Mouse (Mus musculus): ENCODE results near the gene Wdr6. TPM values are rescaled to one million over a fixed set of nuclear protein-coding genes. Genes with fewer than 3 reads are reported as not detected.
A peak's percentile ranks its signal among the peaks of the same experiment; 100 is the strongest.

Wdr6 gene
- polyA plus RNA-seq, 1 experiment from 2014 or later, result 3.1 TPM

DNA sequence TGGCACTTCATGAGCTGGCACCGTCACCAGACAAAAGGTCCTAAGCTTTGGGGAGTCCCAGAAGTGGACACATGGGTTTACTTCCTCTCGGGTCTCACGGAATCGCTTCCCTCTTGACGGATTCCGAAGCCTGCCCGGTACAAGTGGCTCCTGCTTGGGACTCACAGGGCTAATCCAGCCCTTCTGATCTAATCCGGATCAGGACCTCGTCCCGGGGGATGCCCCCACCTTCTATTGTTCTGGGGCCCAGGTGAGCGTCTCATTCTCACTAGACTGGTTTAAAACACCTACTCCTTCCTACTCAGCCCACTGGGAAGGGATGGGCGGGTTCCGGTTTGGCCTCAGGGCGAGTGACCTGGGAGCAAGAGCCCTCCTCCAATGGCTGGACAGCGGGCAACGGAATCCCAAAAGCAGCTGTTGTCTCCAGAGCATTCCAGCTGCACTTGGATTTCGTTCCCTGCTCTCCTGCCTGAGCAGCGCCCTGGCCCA is 10.6 kb downstream of the Wdr6 start:
- 7% methylated on average over 18 of the region's 18 CpGs for WGBS (ENCODE audit: missing documents)
- Histone ChIP-seq H3K27ac (peak overlapping the region; percentile 94), H3K4me3 (ENCODE audit: inconsistent target) (peak overlapping the region; percentile 86), H3K79me2 (ENCODE audit: inconsistent target) (peaks cover 15% of the 10 kb centered on the region; the same call in 1 of the 2 replicates), H3K36me3 (ENCODE audit: inconsistent target) (peaks cover 29% of the 10 kb centered on the region)

DNA sequence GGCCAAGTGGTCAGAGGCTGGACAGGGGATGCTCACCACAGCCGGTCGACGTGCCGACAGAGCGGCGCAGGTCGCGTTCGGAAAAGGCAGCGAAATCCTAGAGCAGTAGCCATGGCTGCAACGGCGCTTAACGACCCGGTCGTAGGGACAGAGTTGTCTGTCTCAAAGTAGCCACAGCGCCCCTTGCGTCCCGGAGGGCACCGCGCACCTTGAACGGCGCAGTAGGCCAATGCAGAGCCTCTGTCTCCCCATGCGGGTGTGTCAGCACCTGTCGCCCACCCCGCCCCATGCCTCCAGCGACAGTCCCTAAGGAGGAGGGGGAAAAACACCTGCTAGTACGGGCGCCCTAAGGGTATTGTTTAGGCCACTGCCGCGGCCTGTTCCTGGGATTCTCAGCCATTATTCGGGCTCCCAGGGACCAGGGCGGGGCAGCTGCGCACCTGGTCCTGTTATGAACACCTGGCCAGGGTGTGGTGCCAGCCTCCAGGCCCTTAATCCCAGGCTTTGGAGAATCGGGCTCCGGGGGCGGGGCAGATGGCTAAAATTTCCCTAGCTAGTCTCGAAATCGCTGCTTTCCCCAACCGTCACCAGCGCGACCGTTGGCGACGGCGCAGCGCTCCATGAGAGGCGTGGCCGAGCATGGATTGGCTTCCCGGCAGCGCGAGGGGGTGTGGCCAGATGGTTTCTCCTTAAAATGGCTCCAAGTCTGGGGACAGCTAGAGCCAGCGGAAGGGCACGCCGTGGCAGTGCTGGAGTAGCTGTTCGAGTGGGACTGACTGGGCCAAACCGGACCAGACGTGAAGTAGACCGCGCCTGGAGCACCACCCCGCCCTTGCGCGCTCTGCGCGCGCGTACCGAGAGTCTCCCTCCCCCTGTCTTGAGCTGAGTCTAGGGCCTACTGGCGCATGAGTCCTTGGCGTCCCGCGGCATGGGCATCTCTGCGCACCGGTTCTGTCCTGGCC is 11.4 kb downstream of the Wdr6 start, which contains the start of gene Ndufaf3:
Ndufaf3 (minus strand) TSS at position 620 of the 962 bp plus-strand sequence.
- H3K27ac ChIP-seq, result peak within 1 kb of the TSS; percentile 94
- peaks cover 15% of the 10 kb centered on the region; the same call in 1 of the 2 replicates for H3K79me2 ChIP-seq (ENCODE audit: inconsistent target)
- H3K4me3 ChIP-seq (ENCODE audit: inconsistent target), result peak within 1 kb of the TSS; percentile 86
- under 1% methylated on average over 73 of the region's 73 CpGs for WGBS (ENCODE audit: missing documents)
- H3K36me3 ChIP-seq (ENCODE audit: inconsistent target), result peaks cover 20% of the 10 kb centered on the region

DNA sequence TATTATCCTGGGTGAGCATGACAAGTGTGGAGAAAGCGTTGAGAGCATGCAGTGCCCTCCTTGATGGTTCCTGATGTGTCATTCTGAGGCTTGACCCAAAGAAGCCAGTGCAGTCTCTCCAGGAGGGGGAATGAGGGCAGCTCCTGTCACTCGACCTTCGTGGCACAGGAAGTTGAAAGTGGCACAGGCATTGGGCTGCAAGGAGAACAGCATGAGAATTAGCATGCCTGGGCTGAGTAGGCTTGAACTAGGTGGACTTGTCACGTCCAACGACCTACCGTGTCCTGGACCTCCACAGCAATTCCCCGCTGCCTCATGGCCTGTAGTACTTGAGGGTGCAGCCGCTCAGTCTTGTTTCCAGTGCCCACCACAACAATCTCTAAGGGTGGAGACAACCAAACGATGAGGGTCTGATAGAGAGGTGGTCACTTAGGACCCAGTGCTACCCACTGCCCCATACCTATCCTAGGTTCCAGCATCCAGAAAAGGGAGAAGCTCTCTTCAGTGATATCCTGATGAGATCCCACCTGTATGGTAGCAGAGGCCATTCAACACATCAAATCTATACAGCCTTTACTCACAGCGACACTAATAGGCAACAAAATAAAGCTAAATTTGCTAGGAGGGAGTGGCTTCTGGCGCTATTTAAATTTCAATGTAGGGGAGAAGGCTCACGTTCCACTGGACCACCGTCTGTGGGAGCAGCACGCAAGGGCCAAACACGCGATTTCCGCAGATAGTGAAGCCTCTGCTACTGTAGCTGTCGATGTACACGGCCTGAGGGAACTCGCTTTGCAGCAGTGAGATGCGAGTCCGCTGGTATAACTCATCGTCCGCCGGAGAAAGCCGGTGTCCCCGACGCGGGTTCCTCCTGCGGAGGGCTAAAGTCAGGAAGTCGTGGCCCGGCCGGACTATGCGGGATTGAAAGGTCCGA is 12.4 kb downstream of the Wdr6 start:
- Histone ChIP-seq H3K79me2 (ENCODE audit: inconsistent target) (peaks cover 22% of the 10 kb centered on the region; the same call in 1 of the 2 replicates), H3K27ac (peak overlapping the region; percentile 94), H3K36me3 (ENCODE audit: inconsistent target) (peaks cover 11% of the 10 kb centered on the region; the same call in 1 of the 2 replicates), H3K4me3 (ENCODE audit: inconsistent target) (peak overlapping the region; percentile 86)
- 13% methylated on average over 33 of the region's 35 CpGs for WGBS (ENCODE audit: missing documents)

DNA sequence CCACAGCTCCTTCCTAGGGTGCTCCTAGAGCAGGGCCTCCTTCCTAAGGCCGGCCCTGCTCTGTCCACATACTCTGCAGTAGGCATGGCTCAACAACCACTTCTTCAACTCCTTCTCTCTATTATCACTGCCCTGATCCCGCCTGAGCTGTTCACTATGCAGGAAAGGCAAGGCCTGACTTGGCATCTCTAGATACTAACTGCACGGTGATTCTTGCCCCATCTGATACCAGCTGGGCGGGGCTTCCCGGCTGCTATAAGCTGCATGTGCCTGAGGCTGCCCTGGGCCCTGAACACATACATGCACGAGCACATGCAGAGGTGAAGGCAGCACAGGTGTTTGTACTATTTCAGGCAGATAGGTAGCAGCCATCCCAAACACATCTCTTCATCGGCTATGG is 14.4 kb downstream of the Wdr6 start:
- H3K36me3 ChIP-seq (ENCODE audit: inconsistent target), result peaks cover 11% of the 10 kb centered on the region; the same call in 1 of the 2 replicates
- peaks cover 29% of the 10 kb centered on the region; the same call in 1 of the 2 replicates for H3K79me2 ChIP-seq (ENCODE audit: inconsistent target)
- no peak overlapping the region for H3K27ac ChIP-seq
- no peak overlapping the region for H3K4me3 ChIP-seq (ENCODE audit: inconsistent target)
- WGBS (ENCODE audit: missing documents), result 85% methylated on average over 7 of the region's 7 CpGs

DNA sequence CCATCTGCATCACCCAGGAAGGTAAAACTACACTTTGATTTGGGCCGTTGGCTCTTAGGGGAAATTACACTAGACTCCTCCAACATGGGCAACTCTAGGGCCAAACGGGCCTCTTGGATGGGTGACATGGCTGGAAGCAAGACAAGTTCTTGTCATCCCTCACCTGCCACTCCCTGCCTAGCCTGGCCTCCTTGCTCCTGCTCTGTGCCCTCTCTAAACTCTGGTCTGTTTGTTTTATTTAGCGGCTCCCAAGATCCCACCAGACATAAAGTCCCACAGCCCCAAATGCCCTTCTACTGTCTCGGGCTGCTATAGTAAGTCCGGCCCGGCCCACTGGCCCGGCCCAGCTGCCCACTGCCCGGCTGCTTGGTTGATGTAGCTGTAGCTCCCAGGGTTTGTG is 14.9 kb downstream of the Wdr6 start:
- WGBS (ENCODE audit: missing documents), result 95% methylated on average over 8 of the region's 8 CpGs
- H3K27ac ChIP-seq, result no peak overlapping the region
- peaks cover 26% of the 10 kb centered on the region; the same call in 1 of the 2 replicates for H3K79me2 ChIP-seq (ENCODE audit: inconsistent target)
- no peak overlapping the region for H3K4me3 ChIP-seq (ENCODE audit: inconsistent target)
- peaks cover 11% of the 10 kb centered on the region; the same call in 1 of the 2 replicates for H3K36me3 ChIP-seq (ENCODE audit: inconsistent target)

DNA sequence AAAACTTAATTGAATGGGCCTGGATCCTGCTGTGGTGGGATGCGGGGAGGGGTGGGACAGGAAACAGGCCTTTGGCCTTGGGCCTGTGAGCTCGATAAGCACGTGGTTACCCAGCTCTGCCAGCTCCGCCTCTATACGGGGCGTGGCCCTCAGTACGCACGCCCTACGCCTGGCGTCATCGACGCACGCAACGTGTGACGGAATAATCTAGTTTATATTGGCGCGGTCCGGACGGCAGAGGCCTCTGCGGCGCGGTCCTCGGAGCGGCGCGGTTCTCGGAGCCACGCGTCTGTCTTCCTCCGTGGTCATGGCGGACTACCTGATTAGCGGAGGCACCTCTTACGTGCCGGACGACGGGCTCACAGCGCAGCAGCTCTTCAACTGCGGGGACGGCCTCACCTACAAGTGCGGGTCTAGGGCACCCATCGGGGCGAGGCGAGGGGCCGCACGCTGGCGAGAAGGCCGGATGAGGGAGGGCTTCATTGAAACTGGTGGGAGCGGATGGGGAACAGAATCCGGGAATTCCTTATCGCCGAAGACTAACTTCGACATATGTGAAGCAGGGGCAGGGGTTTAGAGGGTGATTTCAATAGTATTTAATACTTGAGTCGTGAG is 18.2 kb downstream of the Wdr6 start, which contains the start of gene Impdh2:
Impdh2 (plus strand) TSS at position 60 of the 615 bp plus-strand sequence.
- H3K36me3 ChIP-seq (ENCODE audit: inconsistent target), result peaks cover 26% of the 10 kb centered on the region
- under 1% methylated on average over 43 of the region's 53 CpGs for WGBS (ENCODE audit: missing documents)

DNA sequence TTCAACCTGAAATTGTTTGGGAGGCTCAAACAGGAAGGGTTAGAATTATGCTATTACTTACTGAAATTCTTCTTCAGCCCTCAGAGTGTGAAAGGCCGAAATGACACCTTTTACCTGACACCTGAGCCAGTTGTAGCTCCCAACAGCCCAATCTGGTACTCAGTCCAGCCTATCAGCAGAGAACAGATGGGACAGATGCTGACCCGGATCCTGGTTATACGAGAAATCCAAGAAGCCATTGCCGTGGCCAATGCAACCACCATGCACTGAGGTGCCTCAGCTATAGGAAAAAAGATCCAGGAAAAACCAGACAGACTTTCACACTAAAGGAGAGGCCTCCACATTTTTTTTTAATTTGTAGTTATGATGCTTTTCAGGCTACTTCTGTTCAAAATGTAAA is 19.4 kb downstream of the Wdr6 start:
- H3K79me2 ChIP-seq (ENCODE audit: inconsistent target), result peaks cover 14% of the 10 kb centered on the region; the same call in 1 of the 2 replicates
- no peak overlapping the region for H3K27ac ChIP-seq
- H3K36me3 ChIP-seq (ENCODE audit: inconsistent target), result peaks cover 36% of the 10 kb centered on the region
- WGBS (ENCODE audit: missing documents), result 95% methylated on average over 4 of the region's 4 CpGs
- no peak overlapping the region for H3K4me3 ChIP-seq (ENCODE audit: inconsistent target)

More for the DNA sequence above, 18.2 kb downstream of the Wdr6 start, which contains the start of gene Impdh2:
- Histone ChIP-seq H3K79me2 (ENCODE audit: inconsistent target) (peaks cover 14% of the 10 kb centered on the region; the same call in 1 of the 2 replicates), H3K27ac (peak within 1 kb of the TSS; percentile 15), H3K4me3 (ENCODE audit: inconsistent target) (peak within 1 kb of the TSS; percentile 56)

DNA sequence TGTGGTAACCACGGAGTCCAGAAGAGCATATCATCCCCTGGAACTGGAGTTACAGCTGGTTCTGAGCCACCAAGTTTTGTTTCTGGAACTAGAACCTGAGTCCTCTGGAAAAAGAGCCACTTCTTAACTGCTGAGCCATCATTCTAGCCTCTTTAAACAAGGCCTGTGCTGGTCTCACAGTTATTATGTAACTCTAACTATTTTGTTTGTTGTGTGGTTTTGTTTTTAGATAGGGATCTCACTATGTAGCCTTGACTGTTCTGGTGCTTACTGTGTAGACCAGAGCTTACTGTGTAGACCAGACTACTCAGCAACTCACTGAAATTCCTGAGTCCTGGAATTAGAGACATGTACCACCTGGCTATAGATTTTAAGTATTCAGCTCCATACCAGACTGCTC is 31.7 kb downstream of the Wdr6 start:
- Histone ChIP-seq H3K27ac (no peak overlapping the region), H3K79me2 (ENCODE audit: inconsistent target) (peaks cover 62% of the 10 kb centered on the region; the same call in 1 of the 2 replicates), H3K36me3 (ENCODE audit: inconsistent target) (peaks cover 80% of the 10 kb centered on the region), H3K4me3 (ENCODE audit: inconsistent target) (no peak overlapping the region)
- WGBS (ENCODE audit: missing documents), result 91% methylated on average over 1 of the region's 1 CpGs

DNA sequence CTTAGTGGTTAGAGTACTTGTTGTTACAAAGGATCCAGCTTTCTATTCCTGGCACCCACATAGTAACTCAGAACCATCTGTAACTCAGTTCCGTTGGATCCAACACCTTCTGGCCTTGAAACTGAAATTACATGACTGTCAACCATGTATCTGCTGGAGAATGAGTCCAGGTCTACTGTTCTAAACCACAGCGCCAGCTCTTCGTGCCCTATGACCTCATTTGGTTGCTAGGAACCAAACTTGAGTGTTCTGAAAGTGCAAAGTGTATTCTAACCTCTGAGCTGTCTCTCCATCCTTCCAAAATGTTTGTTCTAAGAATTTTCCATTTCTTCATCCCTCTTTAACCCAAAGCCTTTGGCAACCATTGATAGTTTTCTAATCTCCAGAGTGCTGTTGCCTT is 32.6 kb downstream of the Wdr6 start:
- Histone ChIP-seq H3K79me2 (ENCODE audit: inconsistent target) (peaks cover 59% of the 10 kb centered on the region; the same call in 1 of the 2 replicates), H3K27ac (no peak overlapping the region), H3K36me3 (ENCODE audit: inconsistent target) (peaks cover 81% of the 10 kb centered on the region), H3K4me3 (ENCODE audit: inconsistent target) (no peak overlapping the region)
- 98% methylated on average over 3 of the region's 3 CpGs for WGBS (ENCODE audit: missing documents)

DNA sequence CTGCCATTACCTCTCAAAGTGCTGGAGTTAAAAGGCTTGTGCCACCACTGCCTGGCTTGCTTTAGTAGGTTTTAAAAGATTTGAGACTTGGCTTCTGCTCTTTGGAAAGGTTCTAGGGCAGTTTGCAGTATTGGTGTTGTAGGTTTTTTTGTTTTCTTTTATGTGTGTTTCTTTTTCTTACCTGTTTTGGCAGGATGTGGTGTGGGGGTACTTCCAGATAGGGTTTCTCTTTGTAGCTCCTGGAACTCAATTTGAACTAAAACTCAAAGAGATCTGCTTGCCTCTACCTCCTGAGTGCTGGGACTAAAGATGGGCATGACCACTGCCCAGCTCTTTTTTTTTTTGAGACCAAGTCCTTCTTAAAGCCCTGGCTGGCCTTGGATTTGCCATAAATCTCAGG is 37.7 kb downstream of the Wdr6 start:
- H3K36me3 ChIP-seq (ENCODE audit: inconsistent target), result peaks cover 75% of the 10 kb centered on the region
- peaks cover 59% of the 10 kb centered on the region; the same call in 1 of the 2 replicates for H3K79me2 ChIP-seq (ENCODE audit: inconsistent target)
- no peak overlapping the region for H3K27ac ChIP-seq
- H3K4me3 ChIP-seq (ENCODE audit: inconsistent target), result no peak overlapping the region

DNA sequence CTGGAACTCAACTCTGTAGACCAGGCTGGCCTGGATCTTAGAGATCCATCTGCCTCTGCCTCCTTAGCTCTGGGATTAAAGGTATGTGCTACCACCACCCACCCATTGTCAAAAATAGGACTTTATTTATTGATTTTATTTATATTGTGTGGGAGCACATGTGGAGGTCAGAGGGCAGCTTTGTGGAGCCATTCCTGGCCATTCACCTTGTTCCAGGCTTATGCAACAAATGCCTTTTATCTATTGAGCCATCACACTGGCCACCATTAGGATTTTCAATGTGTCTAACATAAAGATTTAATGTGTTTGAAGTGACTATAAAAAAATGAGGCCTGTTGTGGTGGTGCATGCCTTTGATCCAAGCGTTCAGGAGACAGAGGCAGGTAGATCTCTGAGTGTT is 47.0 kb downstream of the Wdr6 start:
- H3K79me2 ChIP-seq (ENCODE audit: inconsistent target), result peaks cover 98% of the 10 kb centered on the region
- no peak overlapping the region for H3K27ac ChIP-seq
- WGBS (ENCODE audit: missing documents), result 100% methylated on average over 1 of the region's 1 CpGs
- peaks cover 81% of the 10 kb centered on the region for H3K36me3 ChIP-seq (ENCODE audit: inconsistent target)
- H3K4me3 ChIP-seq (ENCODE audit: inconsistent target), result no peak overlapping the region

DNA sequence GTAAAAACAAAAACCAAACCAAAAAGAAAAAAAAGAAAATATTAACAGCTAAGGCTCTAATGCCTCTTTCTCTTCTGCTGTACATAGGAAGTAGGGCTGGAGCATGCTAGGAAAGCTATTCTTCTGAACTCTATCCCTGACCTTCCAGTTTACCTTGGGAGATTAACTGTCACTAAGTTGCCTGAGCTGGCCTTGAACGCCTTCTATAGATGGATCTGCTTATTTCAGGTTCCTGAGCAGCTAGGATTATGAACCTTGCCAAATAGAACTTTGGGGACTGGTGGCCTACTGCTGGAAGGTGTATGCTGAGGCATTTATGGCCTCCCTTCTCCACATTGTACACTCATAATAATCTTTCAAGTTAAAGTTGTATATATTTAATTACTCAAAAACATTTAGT is 47.6 kb downstream of the Wdr6 start:
- Histone ChIP-seq H3K36me3 (ENCODE audit: inconsistent target) (peaks cover 76% of the 10 kb centered on the region), H3K4me3 (ENCODE audit: inconsistent target) (no peak overlapping the region)
- 100% methylated on average over 1 of the region's 1 CpGs for WGBS (ENCODE audit: missing documents)

DNA sequence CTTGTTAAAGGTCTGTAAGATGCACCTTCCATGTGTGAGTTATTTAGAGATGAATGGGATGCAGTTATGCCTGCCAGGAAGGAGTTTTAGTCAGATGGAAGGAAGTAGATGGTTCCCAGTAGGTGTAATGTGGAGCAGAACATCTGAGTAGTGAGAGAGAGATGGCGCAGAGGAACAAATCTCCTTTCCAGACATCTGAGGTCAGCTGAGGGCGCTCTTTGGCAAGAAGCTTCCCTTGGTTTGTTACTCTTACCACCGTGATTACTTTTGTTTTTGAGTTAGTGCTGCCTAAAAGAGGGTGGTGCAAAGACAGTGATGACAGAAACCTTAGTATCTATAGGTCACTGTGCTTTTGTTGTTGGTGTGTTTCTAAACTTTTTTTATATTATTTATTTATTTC is 53.1 kb downstream of the Wdr6 start:
- Histone ChIP-seq H3K27ac (no peak overlapping the region), H3K79me2 (ENCODE audit: inconsistent target) (peaks cover 100% of the 10 kb centered on the region), H3K4me3 (ENCODE audit: inconsistent target) (no peak overlapping the region), H3K36me3 (ENCODE audit: inconsistent target) (peaks cover 29% of the 10 kb centered on the region)
- WGBS (ENCODE audit: missing documents), result 84% methylated on average over 3 of the region's 3 CpGs

More for the DNA sequence above, 47.6 kb downstream of the Wdr6 start:
- Histone ChIP-seq H3K27ac (no peak overlapping the region), H3K79me2 (ENCODE audit: inconsistent target) (peaks cover 98% of the 10 kb centered on the region)

Measured in macrophage (primary cell).